Mouse (Mus musculus): ENCODE data around the gene Ralbp1.

Ralbp1 gene

DNA sequence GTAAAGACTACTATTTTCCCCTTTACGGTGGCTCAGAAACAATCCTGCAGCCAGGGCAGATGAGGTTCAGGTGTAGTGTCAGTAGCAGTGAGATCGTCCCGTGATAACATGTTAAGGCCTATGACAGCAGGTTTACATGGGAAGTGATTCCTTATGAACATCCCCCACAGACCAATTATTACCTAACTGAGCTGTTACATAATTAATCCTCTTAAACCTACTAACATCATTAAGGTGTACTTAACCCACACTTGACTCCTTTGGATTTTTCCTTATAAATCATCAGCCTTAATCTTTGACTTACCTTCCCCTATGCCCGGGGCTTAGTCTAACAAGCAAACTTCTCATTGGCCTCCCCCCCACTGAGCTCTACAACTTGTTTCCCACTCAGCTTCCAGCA lies 12.4 kb downstream of the Ralbp1 start:
- DNase-seq (ENCODE audit: low read depth, low spot score): no peak
- Histone ChIP-seq H3K27me3 (ENCODE audit: control insufficient read depth, insufficient read depth, low read length, poor library complexity, severe bottlenecking) (0 out of 2 replicates have a peak, but pooled peaks cover 2% of the 10 kb centered on the region), H3K36me3 (ENCODE audit: control insufficient read depth, insufficient read depth, low read length, poor library complexity, severe bottlenecking) (no peaks in the 10 kb centered on the region)

GRCm38 (mm10) chr17:65872652-65873051 lies 12.9 kb downstream of the Ralbp1 start:
- DNase-seq (ENCODE audit: low read depth, low spot score): peak; percentile 85
- no peaks in the 10 kb centered on the region for H3K36me3 ChIP-seq (ENCODE audit: control insufficient read depth, insufficient read depth, low read length, poor library complexity, severe bottlenecking)
- H3K27me3 ChIP-seq (ENCODE audit: control insufficient read depth, insufficient read depth, low read length, poor library complexity, severe bottlenecking): 0 out of 2 replicates have a peak, but pooled peaks cover 2% of the 10 kb centered on the region

DNA sequence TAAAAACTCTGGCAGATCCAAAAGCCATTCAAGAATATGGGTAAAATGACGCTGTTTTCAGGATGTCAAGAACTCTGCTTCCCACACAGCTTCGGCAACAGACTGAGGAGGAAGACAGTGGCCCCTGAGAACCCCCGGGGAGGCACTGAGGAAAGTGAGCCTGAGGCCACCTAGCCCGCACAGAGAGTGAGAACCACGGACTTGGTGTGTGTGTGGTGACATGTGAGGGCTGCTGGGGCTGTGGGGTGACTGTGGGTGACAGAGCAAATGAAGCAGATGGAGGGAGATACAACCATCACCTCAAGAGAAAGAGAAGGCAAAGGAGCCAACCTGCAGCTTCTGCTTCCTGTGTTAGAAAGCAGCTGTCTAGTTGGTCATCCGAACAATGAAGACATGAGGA lies 13.5 kb downstream of the Ralbp1 start:
- no peaks in the 10 kb centered on the region for H3K36me3 ChIP-seq (ENCODE audit: control insufficient read depth, insufficient read depth, low read length, poor library complexity, severe bottlenecking)
- DNase-seq (ENCODE audit: low read depth, low spot score): peak; percentile 7
- 0 out of 2 replicates have a peak, but pooled peaks cover 2% of the 10 kb centered on the region for H3K27me3 ChIP-seq (ENCODE audit: control insufficient read depth, insufficient read depth, low read length, poor library complexity, severe bottlenecking)

- H3K36me3 ChIP-seq (ENCODE audit: control insufficient read depth, insufficient read depth, low read length, poor library complexity, severe bottlenecking): no peaks in the 10 kb centered on the region
- H3K27me3 ChIP-seq (ENCODE audit: control insufficient read depth, insufficient read depth, low read length, poor library complexity, severe bottlenecking): 0 out of 2 replicates have a peak, but pooled peaks cover 2% of the 10 kb centered on the region
- no peak for DNase-seq (ENCODE audit: low read depth, low spot score)
Observed at GRCm38 (mm10) chr17:65871641-65872041, 14.0 kb downstream of the Ralbp1 start.

GRCm38 (mm10) chr17:65870146-65870545 lies 15.5 kb downstream of the Ralbp1 start:
- DNase-seq (ENCODE audit: low read depth, low spot score): peak; percentile 90
- 0 out of 2 replicates have a peak, but pooled peaks cover 2% of the 10 kb centered on the region for H3K27me3 ChIP-seq (ENCODE audit: control insufficient read depth, insufficient read depth, low read length, poor library complexity, severe bottlenecking)
- H3K36me3 ChIP-seq (ENCODE audit: control insufficient read depth, insufficient read depth, low read length, poor library complexity, severe bottlenecking): no peaks in the 10 kb centered on the region

DNA sequence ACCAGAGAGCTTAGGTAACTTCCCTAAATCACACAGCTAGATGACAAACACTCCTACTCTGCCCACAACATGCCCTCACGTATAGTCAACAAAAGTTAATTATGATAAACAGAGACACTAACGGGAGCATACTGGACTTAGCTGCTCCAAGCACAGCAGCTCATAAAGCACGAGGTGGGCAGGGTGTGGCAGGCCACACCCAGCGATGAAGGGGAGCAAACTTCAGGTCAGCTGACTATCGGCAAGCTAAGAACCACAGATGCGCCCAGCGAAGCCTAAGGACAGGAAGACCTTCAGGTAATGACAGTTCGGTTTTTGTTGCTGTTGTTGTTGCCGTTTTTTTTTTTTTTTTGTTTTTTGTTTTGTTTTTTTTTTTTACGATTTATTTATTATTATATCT lies 15.9 kb downstream of the Ralbp1 start:
- H3K27me3 ChIP-seq (ENCODE audit: control insufficient read depth, insufficient read depth, low read length, poor library complexity, severe bottlenecking): 0 out of 2 replicates have a peak, but pooled peaks cover 2% of the 10 kb centered on the region
- no peak for DNase-seq (ENCODE audit: low read depth, low spot score)
- H3K36me3 ChIP-seq (ENCODE audit: control insufficient read depth, insufficient read depth, low read length, poor library complexity, severe bottlenecking): no peaks in the 10 kb centered on the region

DNA sequence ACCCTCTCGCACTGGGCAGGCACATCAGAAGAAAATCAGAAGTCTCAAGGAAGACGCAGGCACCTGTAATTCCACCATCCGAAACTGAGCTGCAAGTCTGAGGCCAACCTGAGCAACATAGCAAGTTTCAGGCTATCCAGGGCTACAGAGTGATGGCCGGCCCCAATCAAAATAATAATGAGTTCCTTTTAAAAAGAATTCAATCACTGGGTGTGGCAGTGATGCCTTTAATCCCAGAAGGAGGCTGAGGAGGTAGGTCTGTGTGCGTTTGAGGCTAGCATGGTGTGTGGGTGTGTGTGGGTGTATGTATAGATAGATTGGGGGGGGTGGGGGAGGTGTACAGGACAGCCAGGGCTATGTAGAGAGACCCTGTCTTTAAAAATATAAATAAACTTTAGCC lies 17.6 kb downstream of the Ralbp1 start:
- Histone ChIP-seq H3K27me3 (ENCODE audit: control insufficient read depth, insufficient read depth, low read length, poor library complexity, severe bottlenecking) (0 out of 2 replicates have a peak, but pooled peaks cover 2% of the 10 kb centered on the region), H3K36me3 (ENCODE audit: control insufficient read depth, insufficient read depth, low read length, poor library complexity, severe bottlenecking) (no peaks in the 10 kb centered on the region)
- no peak for DNase-seq (ENCODE audit: low read depth, low spot score)

DNA sequence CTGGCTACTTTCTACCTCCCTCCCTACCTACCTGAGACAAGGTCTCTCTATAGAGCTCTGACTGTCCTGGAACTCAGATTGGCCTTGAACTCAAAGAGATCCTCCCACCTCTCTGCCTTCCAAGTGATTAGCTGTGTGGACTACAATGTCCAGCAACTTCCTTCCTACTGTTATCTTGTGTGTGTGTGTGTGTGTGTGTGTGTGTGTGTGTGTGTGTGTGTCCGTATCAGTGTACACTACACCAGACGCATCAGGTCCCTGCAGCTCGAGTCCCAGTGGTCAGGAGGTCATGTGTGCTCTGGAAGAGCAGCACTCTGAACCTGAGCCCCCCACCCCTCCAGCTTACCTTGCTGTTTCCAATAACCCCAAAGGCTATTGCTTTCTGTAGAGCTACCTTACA lies 19.4 kb downstream of the Ralbp1 start:
- 0 out of 2 replicates have a peak, but pooled peaks cover 2% of the 10 kb centered on the region for H3K27me3 ChIP-seq (ENCODE audit: control insufficient read depth, insufficient read depth, low read length, poor library complexity, severe bottlenecking)
- H3K36me3 ChIP-seq (ENCODE audit: control insufficient read depth, insufficient read depth, low read length, poor library complexity, severe bottlenecking): no peaks in the 10 kb centered on the region
- DNase-seq (ENCODE audit: low read depth, low spot score): no peak

DNA sequence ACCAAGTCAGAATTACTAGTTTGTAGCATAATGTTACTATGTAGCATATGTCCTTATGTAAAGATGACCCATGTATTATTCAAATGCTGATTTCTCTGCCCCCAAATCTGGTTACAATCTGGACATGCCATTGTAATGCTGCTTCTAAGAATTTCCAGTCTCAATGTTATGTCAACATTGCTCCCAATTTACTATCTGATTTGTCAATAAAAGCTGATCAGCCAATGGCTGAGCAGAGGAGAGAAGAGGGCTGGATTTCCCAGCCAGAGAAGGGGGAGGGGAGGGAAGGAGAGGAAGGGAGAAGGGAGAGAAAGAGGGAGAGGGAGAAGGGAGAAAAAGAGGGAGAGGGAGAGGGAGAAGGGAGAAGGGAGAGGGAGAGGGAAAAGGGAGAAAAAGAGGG lies 20.3 kb downstream of the Ralbp1 start:
- no peak for DNase-seq (ENCODE audit: low read depth, low spot score)
- Histone ChIP-seq H3K36me3 (ENCODE audit: control insufficient read depth, insufficient read depth, low read length, poor library complexity, severe bottlenecking) (no peaks in the 10 kb centered on the region), H3K27me3 (ENCODE audit: control insufficient read depth, insufficient read depth, low read length, poor library complexity, severe bottlenecking) (no peaks in the 10 kb centered on the region)

DNA sequence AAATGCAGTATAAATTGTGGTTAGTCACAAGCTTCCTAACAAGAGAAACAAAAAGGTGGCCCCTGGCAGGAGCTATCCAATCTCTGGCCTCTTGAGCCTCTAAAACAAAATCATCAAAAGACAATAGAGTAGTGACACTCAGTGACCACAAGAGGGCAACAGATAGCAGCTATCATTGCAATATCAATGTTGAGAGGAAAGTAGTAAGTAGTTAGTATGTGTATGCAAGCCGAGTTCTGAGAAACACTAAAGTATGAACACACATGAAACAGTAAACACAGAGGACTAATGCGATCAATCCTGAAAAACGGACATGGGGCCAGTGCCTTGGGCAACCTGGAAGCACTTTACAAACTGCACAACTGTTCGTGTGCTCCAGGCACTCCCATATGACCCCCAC lies 20.9 kb downstream of the Ralbp1 start:
- DNase-seq (ENCODE audit: low read depth, low spot score): peak; percentile 73
- H3K36me3 ChIP-seq (ENCODE audit: control insufficient read depth, insufficient read depth, low read length, poor library complexity, severe bottlenecking): no peaks in the 10 kb centered on the region
- H3K27me3 ChIP-seq (ENCODE audit: control insufficient read depth, insufficient read depth, low read length, poor library complexity, severe bottlenecking): no peaks in the 10 kb centered on the region

GRCm38 (mm10) chr17:65863830-65864229 lies 21.8 kb downstream of the Ralbp1 start:
- no peak for DNase-seq (ENCODE audit: low read depth, low spot score)
- Histone ChIP-seq H3K27me3 (ENCODE audit: control insufficient read depth, insufficient read depth, low read length, poor library complexity, severe bottlenecking) (no peaks in the 10 kb centered on the region), H3K36me3 (ENCODE audit: control insufficient read depth, insufficient read depth, low read length, poor library complexity, severe bottlenecking) (peaks cover 2% of the 10 kb centered on the region; the same call in 1 of the 2 replicates)

GRCm38 (mm10) chr17:65862579-65862978 lies 23.0 kb downstream of the Ralbp1 start:
- DNase-seq (ENCODE audit: low read depth, low spot score): peak; percentile 62
- no peaks in the 10 kb centered on the region for H3K27me3 ChIP-seq (ENCODE audit: control insufficient read depth, insufficient read depth, low read length, poor library complexity, severe bottlenecking)
- H3K36me3 ChIP-seq (ENCODE audit: control insufficient read depth, insufficient read depth, low read length, poor library complexity, severe bottlenecking): peaks cover 3% of the 10 kb centered on the region; the same call in 1 of the 2 replicates

DNA sequence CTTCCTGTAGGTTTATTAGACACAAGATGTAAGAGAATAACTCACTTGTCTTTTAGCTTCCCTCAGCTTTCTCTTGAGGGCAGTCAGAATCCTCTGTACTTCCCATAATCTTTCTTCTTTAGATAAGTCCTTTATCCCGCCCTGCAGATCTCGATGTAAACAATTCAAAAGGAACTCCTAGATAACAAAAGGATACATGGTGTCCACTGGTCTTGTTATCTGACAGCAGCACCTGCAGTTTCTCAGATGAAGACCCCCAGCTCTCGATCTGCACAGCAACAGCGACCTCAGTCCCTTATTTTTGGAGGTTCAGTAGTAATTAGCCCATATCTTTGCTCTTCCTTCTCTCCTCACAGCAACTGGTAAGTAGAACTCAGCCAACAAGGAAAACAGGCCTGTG lies 28.0 kb downstream of the Ralbp1 start:
- Histone ChIP-seq H3K27me3 (ENCODE audit: control insufficient read depth, insufficient read depth, low read length, poor library complexity, severe bottlenecking) (no peaks in the 10 kb centered on the region), H3K36me3 (ENCODE audit: control insufficient read depth, insufficient read depth, low read length, poor library complexity, severe bottlenecking) (peaks cover 5% of the 10 kb centered on the region; the same call in 1 of the 2 replicates)
- no peak for DNase-seq (ENCODE audit: low read depth, low spot score)

GRCm38 (mm10) chr17:65854006-65854405 lies 31.6 kb downstream of the Ralbp1 start:
- Histone ChIP-seq H3K27me3 (ENCODE audit: control insufficient read depth, insufficient read depth, low read length, poor library complexity, severe bottlenecking) (no peaks in the 10 kb centered on the region), H3K36me3 (ENCODE audit: control insufficient read depth, insufficient read depth, low read length, poor library complexity, severe bottlenecking) (peaks cover 5% of the 10 kb centered on the region; the same call in 1 of the 2 replicates)
- no peak for DNase-seq (ENCODE audit: low read depth, low spot score)

DNA sequence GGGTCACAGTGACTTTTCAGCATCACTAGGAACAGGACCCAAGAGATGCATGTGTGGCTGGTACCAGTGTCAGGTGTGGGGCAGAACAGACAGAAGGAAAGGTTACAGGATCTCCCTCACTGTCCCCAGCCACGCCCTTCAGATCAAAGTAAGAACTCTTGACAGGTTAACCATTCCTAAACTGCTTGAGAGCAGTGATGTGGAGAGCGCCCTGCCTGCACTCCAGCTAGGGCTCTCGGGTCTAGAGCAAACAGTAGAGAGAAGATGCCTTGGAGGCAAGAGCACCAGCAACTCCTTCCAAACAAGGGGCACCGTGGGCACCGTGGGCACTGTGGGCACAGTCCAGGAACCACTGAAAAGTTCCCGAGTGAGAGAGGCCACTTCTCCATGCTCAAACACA lies 32.3 kb downstream of the Ralbp1 start:
- DNase-seq (ENCODE audit: low read depth, low spot score): no peak
- Histone ChIP-seq H3K36me3 (ENCODE audit: control insufficient read depth, insufficient read depth, low read length, poor library complexity, severe bottlenecking) (peaks cover 4% of the 10 kb centered on the region), H3K27me3 (ENCODE audit: control insufficient read depth, insufficient read depth, low read length, poor library complexity, severe bottlenecking) (no peaks in the 10 kb centered on the region)

- H3K27me3 ChIP-seq (ENCODE audit: control insufficient read depth, insufficient read depth, low read length, poor library complexity, severe bottlenecking): no peaks in the 10 kb centered on the region
- DNase-seq (ENCODE audit: low read depth, low spot score): peak; percentile 13
- peaks cover 4% of the 10 kb centered on the region for H3K36me3 ChIP-seq (ENCODE audit: control insufficient read depth, insufficient read depth, low read length, poor library complexity, severe bottlenecking)
Observed at GRCm38 (mm10) chr17:65851749-65852148, 33.8 kb downstream of the Ralbp1 start.

Measured in splenic B cell, adult 2 months (primary cell).